Mouse (Mus musculus) cerebellum, adult 2 months (tissue): ENCODE data around the gene Plce1.

ENCODE experiments used
- CTCF ChIP-seq: fragments of 200-500 bp; IDR thresholded peaks from 2 replicates; pipeline ENCODE4 v1.5.1; 2011; ENCODE audit warnings: low read depth, mild to moderate bottlenecking, control low read depth, low read length, moderate library complexity, borderline replicate concordance; ENCODE audit not compliant: insufficient read depth
- POLR2A ChIP-seq: fragments of 200-500 bp; IDR thresholded peaks from 2 replicates; pipeline ENCODE4 v1.6.1; 2011; ENCODE audit warnings: low read length, control low read depth, borderline replicate concordance; ENCODE audit not compliant: insufficient read depth

- TF ChIP-seq POLR2A (no peak), CTCF (no peak)
These were observed 140.6 kb downstream of the Plce1 start for GRCm38 (mm10) chr19:38621546-38621945.
